Mouse (Mus musculus): Measurements from ENCODE around the gene Nav3. TPM values are rescaled to one million over a fixed set of nuclear protein-coding genes. Genes with fewer than 3 reads are reported as not detected.
A peak's percentile ranks its signal among the peaks of the same experiment; 100 is the strongest.

The Nav3 gene
- polyA plus RNA-seq, 1 experiment from 2014 or later, result 10.7 TPM

GRCm38 (mm10) chr10:110192026-110192805, 263.8 kb downstream of the Nav3 start:
- no peaks in the 10 kb centered on the region for H3K9me3 ChIP-seq (ENCODE audit: control insufficient read depth, low read length)
- no peak overlapping the region for H3K9ac ChIP-seq (ENCODE audit: low read depth, low read length)
- 56% methylated on average over 7 of the region's 7 CpGs for WGBS
- no peak overlapping the region for H3K4me2 ChIP-seq (ENCODE audit: low read depth, low read length)
- H3K27ac ChIP-seq (replicated peaks; ENCODE audit: low read depth, low read length), result peak overlapping the region; percentile 52
- ATAC-seq (ENCODE audit: low read depth), result peak; percentile 67
- H3K4me3 ChIP-seq (ENCODE audit: low read depth, low read length), result no peak overlapping the region
- H3K4me1 ChIP-seq (ENCODE audit: control insufficient read depth, insufficient read depth, low read length), result peaks cover 7% of the 10 kb centered on the region; the same call in 1 of the 2 replicates
- peak; percentile 79 for DNase-seq (ENCODE audit: low spot score)
- H3K36me3 ChIP-seq (ENCODE audit: control insufficient read depth, insufficient read depth, low read length), result no peaks in the 10 kb centered on the region
- no peaks in the 10 kb centered on the region for H3K27me3 ChIP-seq (replicated peaks; ENCODE audit: control insufficient read depth, insufficient read depth, low read length)

- no peak overlapping the region for H3K27ac ChIP-seq (replicated peaks; ENCODE audit: low read depth, low read length)
These were observed 269.8 kb downstream of the Nav3 start for GRCm38 (mm10) chr10:110186242-110186641.

GRCm38 (mm10) chr10:110175874-110176273, 280.1 kb downstream of the Nav3 start:
- DNase-seq (ENCODE audit: low spot score) (peak; percentile 35), ATAC-seq (ENCODE audit: low read depth) (no peak)
- no peak overlapping the region for H3K4me2 ChIP-seq (ENCODE audit: low read depth, low read length)
- no peaks in the 10 kb centered on the region for H3K4me1 ChIP-seq (ENCODE audit: control insufficient read depth, insufficient read depth, low read length)
- WGBS, result 65% methylated on average over 5 of the region's 5 CpGs
- no peaks in the 10 kb centered on the region for H3K9me3 ChIP-seq (ENCODE audit: control insufficient read depth, low read length)
- H3K36me3 ChIP-seq (ENCODE audit: control insufficient read depth, insufficient read depth, low read length), result no peaks in the 10 kb centered on the region
- H3K27me3 ChIP-seq (replicated peaks; ENCODE audit: control insufficient read depth, insufficient read depth, low read length), result no peaks in the 10 kb centered on the region
- H3K9ac ChIP-seq (ENCODE audit: low read depth, low read length), result no peak overlapping the region
- H3K4me3 ChIP-seq (ENCODE audit: low read depth, low read length), result no peak overlapping the region
- H3K27ac ChIP-seq (replicated peaks; ENCODE audit: low read depth, low read length), result no peak overlapping the region

More at GRCm38 (mm10) chr10:110186242-110186641, 269.8 kb downstream of the Nav3 start:
- no peaks in the 10 kb centered on the region for H3K27me3 ChIP-seq (replicated peaks; ENCODE audit: control insufficient read depth, insufficient read depth, low read length)
- H3K9me3 ChIP-seq (ENCODE audit: control insufficient read depth, low read length), result no peaks in the 10 kb centered on the region
- H3K36me3 ChIP-seq (ENCODE audit: control insufficient read depth, insufficient read depth, low read length), result no peaks in the 10 kb centered on the region
- no peak overlapping the region for H3K9ac ChIP-seq (ENCODE audit: low read depth, low read length)
- ATAC-seq (ENCODE audit: low read depth) (no peak), DNase-seq (ENCODE audit: low spot score) (no peak)
- no peak overlapping the region for H3K4me3 ChIP-seq (ENCODE audit: low read depth, low read length)
- H3K4me1 ChIP-seq (ENCODE audit: control insufficient read depth, insufficient read depth, low read length), result no peaks in the 10 kb centered on the region
- WGBS, result 44% methylated on average over 1 of the region's 1 CpGs
- H3K4me2 ChIP-seq (ENCODE audit: low read depth, low read length), result no peak overlapping the region

GRCm38 (mm10) chr10:110169416-110169815, 286.6 kb downstream of the Nav3 start:
- no peaks in the 10 kb centered on the region for H3K27me3 ChIP-seq (replicated peaks; ENCODE audit: control insufficient read depth, insufficient read depth, low read length)
- no peaks in the 10 kb centered on the region for H3K4me1 ChIP-seq (ENCODE audit: control insufficient read depth, insufficient read depth, low read length)
- H3K9me3 ChIP-seq (ENCODE audit: control insufficient read depth, low read length), result no peaks in the 10 kb centered on the region
- DNase-seq (ENCODE audit: low spot score) (no peak), ATAC-seq (ENCODE audit: low read depth) (no peak)
- H3K9ac ChIP-seq (ENCODE audit: low read depth, low read length), result no peak overlapping the region
- WGBS, result 84% methylated on average over 6 of the region's 6 CpGs
- no peaks in the 10 kb centered on the region for H3K36me3 ChIP-seq (ENCODE audit: control insufficient read depth, insufficient read depth, low read length)
- no peak overlapping the region for H3K27ac ChIP-seq (replicated peaks; ENCODE audit: low read depth, low read length)
- H3K4me3 ChIP-seq (ENCODE audit: low read depth, low read length), result no peak overlapping the region
- H3K4me2 ChIP-seq (ENCODE audit: low read depth, low read length), result no peak overlapping the region

- Histone ChIP-seq H3K4me2 (ENCODE audit: low read depth, low read length) (no peak overlapping the region), H3K36me3 (ENCODE audit: control insufficient read depth, insufficient read depth, low read length) (no peaks in the 10 kb centered on the region), H3K9ac (ENCODE audit: low read depth, low read length) (no peak overlapping the region), H3K4me1 (ENCODE audit: control insufficient read depth, insufficient read depth, low read length) (no peaks in the 10 kb centered on the region), H3K27me3 (replicated peaks; ENCODE audit: control insufficient read depth, insufficient read depth, low read length) (no peaks in the 10 kb centered on the region), H3K27ac (replicated peaks; ENCODE audit: low read depth, low read length) (no peak overlapping the region), H3K9me3 (ENCODE audit: control insufficient read depth, low read length) (no peaks in the 10 kb centered on the region), H3K4me3 (ENCODE audit: low read depth, low read length) (no peak overlapping the region)
- 76% methylated on average over 2 of the region's 2 CpGs for WGBS
- DNase-seq (ENCODE audit: low spot score) (no peak), ATAC-seq (ENCODE audit: low read depth) (no peak)
These were observed 287.1 kb downstream of the Nav3 start for GRCm38 (mm10) chr10:110168892-110169291.

GRCm38 (mm10) chr10:110162596-110162995, 293.4 kb downstream of the Nav3 start:
- no peak overlapping the region for H3K27ac ChIP-seq (replicated peaks; ENCODE audit: low read depth, low read length)
- no peak overlapping the region for H3K4me2 ChIP-seq (ENCODE audit: low read depth, low read length)
- H3K9me3 ChIP-seq (ENCODE audit: control insufficient read depth, low read length), result no peaks in the 10 kb centered on the region
- H3K27me3 ChIP-seq (replicated peaks; ENCODE audit: control insufficient read depth, insufficient read depth, low read length), result no peaks in the 10 kb centered on the region
- H3K4me1 ChIP-seq (ENCODE audit: control insufficient read depth, insufficient read depth, low read length), result no peaks in the 10 kb centered on the region
- peak; percentile 20 for DNase-seq (ENCODE audit: low spot score)
- ATAC-seq (ENCODE audit: low read depth), result no peak
- no peaks in the 10 kb centered on the region for H3K36me3 ChIP-seq (ENCODE audit: control insufficient read depth, insufficient read depth, low read length)
- no peak overlapping the region for H3K9ac ChIP-seq (ENCODE audit: low read depth, low read length)
- H3K4me3 ChIP-seq (ENCODE audit: low read depth, low read length), result no peak overlapping the region

- H3K4me2 ChIP-seq (ENCODE audit: low read depth, low read length), result no peak overlapping the region
- 52% methylated on average over 5 of the region's 5 CpGs for WGBS
- ATAC-seq (ENCODE audit: low read depth), result 0 out of 2 replicates have a peak, but pooled peaks have one; percentile 33
These were observed 295.1 kb downstream of the Nav3 start for GRCm38 (mm10) chr10:110160894-110161293.

GRCm38 (mm10) chr10:110159548-110159947, 296.5 kb downstream of the Nav3 start:
- DNase-seq (ENCODE audit: low spot score) (peak; percentile 40), ATAC-seq (ENCODE audit: low read depth) (no peak)
- WGBS, result 27% methylated on average over 1 of the region's 1 CpGs
- H3K4me3 ChIP-seq (ENCODE audit: low read depth, low read length), result no peak overlapping the region
- H3K9ac ChIP-seq (ENCODE audit: low read depth, low read length), result no peak overlapping the region
- H3K36me3 ChIP-seq (ENCODE audit: control insufficient read depth, insufficient read depth, low read length), result no peaks in the 10 kb centered on the region
- no peaks in the 10 kb centered on the region for H3K4me1 ChIP-seq (ENCODE audit: control insufficient read depth, insufficient read depth, low read length)
- no peaks in the 10 kb centered on the region for H3K27me3 ChIP-seq (replicated peaks; ENCODE audit: control insufficient read depth, insufficient read depth, low read length)
- H3K4me2 ChIP-seq (ENCODE audit: low read depth, low read length), result no peak overlapping the region
- no peak overlapping the region for H3K27ac ChIP-seq (replicated peaks; ENCODE audit: low read depth, low read length)
- no peaks in the 10 kb centered on the region for H3K9me3 ChIP-seq (ENCODE audit: control insufficient read depth, low read length)

More at GRCm38 (mm10) chr10:110160894-110161293, 295.1 kb downstream of the Nav3 start:
- Histone ChIP-seq H3K9me3 (ENCODE audit: control insufficient read depth, low read length) (no peaks in the 10 kb centered on the region), H3K27me3 (replicated peaks; ENCODE audit: control insufficient read depth, insufficient read depth, low read length) (no peaks in the 10 kb centered on the region), H3K4me1 (ENCODE audit: control insufficient read depth, insufficient read depth, low read length) (no peaks in the 10 kb centered on the region), H3K27ac (replicated peaks; ENCODE audit: low read depth, low read length) (no peak overlapping the region), H3K36me3 (ENCODE audit: control insufficient read depth, insufficient read depth, low read length) (no peaks in the 10 kb centered on the region), H3K4me3 (ENCODE audit: low read depth, low read length) (no peak overlapping the region), H3K9ac (ENCODE audit: low read depth, low read length) (no peak overlapping the region)
- DNase-seq (ENCODE audit: low spot score), result no peak

- H3K4me2 ChIP-seq (ENCODE audit: low read depth, low read length), result no peak overlapping the region
- no peaks in the 10 kb centered on the region for H3K27me3 ChIP-seq (replicated peaks; ENCODE audit: control insufficient read depth, insufficient read depth, low read length)
- ATAC-seq (ENCODE audit: low read depth) (no peak), DNase-seq (ENCODE audit: low spot score) (no peak)
- H3K9ac ChIP-seq (ENCODE audit: low read depth, low read length), result no peak overlapping the region
- H3K36me3 ChIP-seq (ENCODE audit: control insufficient read depth, insufficient read depth, low read length), result no peaks in the 10 kb centered on the region
- WGBS, result 53% methylated on average over 3 of the region's 3 CpGs
- H3K27ac ChIP-seq (replicated peaks; ENCODE audit: low read depth, low read length), result no peak overlapping the region
- no peaks in the 10 kb centered on the region for H3K4me1 ChIP-seq (ENCODE audit: control insufficient read depth, insufficient read depth, low read length)
- no peaks in the 10 kb centered on the region for H3K9me3 ChIP-seq (ENCODE audit: control insufficient read depth, low read length)
- no peak overlapping the region for H3K4me3 ChIP-seq (ENCODE audit: low read depth, low read length)
These were observed 297.9 kb downstream of the Nav3 start for GRCm38 (mm10) chr10:110158122-110158521.

Data from embryonic facial prominence, embryonic 14.5 days (tissue).